Comparison of ENCODE assay signal across 27 mouse cellular contexts in genomic region chr17:86306161-86306560, GRCm38 (mm10).
DNase-seq lines count a peak whose midpoint lies in the region; ATAC-seq and TF ChIP-seq lines count a peak whose summit lies in the region.
"Had no signal": no experiment of that assay in that cellular context is flagged by ENCODE, and none has a peak within 500 bp of the region (broad histone marks: within the 10 kb centered on the region; RNA-seq: fewer than 3 reads in every experiment).

No protein-coding gene starts in this region.

- no peaks in the 10 kb centered on the region for H3K27me3 ChIP-seq in heart, embryonic 13.5 days (replicated peaks)
- no peaks in the 10 kb centered on the region for H3K27me3 ChIP-seq in heart, embryonic 12.5 days (replicated peaks)
- H3K27me3 ChIP-seq in embryonic facial prominence, embryonic 10.5 days (replicated peaks; ENCODE audit: low read depth, poor library complexity, severe bottlenecking), result no peaks in the 10 kb centered on the region
- no peaks in the 10 kb centered on the region for H3K27me3 ChIP-seq in embryonic facial prominence, embryonic 11.5 days (ENCODE audit: control insufficient read depth, insufficient read depth, low read length)
- H3K27me3 ChIP-seq in neural tube, embryonic 12.5 days (replicated peaks), result no peaks in the 10 kb centered on the region
- H3K27me3 ChIP-seq: embryonic facial prominence, embryonic 13.5 days; forebrain, embryonic 13.5 days; kidney, embryonic 15.5 days; limb, embryonic 15.5 days; liver, embryonic 15.5 days; lung, embryonic 15.5 days had no signal

- H3K4me2 ChIP-seq in heart, embryonic 13.5 days, result no peak overlapping the region
- H3K4me2 ChIP-seq in heart, embryonic 12.5 days, result no peak overlapping the region
- no peak overlapping the region for H3K4me2 ChIP-seq in embryonic facial prominence, embryonic 11.5 days (ENCODE audit: low read depth, low read length)
- H3K4me2 ChIP-seq in neural tube, embryonic 12.5 days (replicated peaks), result no peak overlapping the region
- H3K4me2 ChIP-seq: embryonic facial prominence, embryonic 13.5 days; forebrain, embryonic 13.5 days; kidney, embryonic 15.5 days; limb, embryonic 15.5 days; liver, embryonic 15.5 days; lung, embryonic 15.5 days had no signal

- H3K4me3 ChIP-seq in heart, embryonic 13.5 days, result no peak overlapping the region
- no peak overlapping the region for H3K4me3 ChIP-seq in heart, embryonic 12.5 days
- H3K4me3 ChIP-seq in embryonic facial prominence, embryonic 10.5 days, result no peak overlapping the region
- H3K4me3 ChIP-seq in embryonic facial prominence, embryonic 11.5 days (ENCODE audit: low read depth, low read length), result no peak overlapping the region
- no peak overlapping the region for H3K4me3 ChIP-seq in neural tube, embryonic 12.5 days
- no peak overlapping the region for H3K4me3 ChIP-seq in gastrocnemius, adult 2 months
- H3K4me3 ChIP-seq: embryonic facial prominence, embryonic 13.5 days; erythroblast, embryonic 14.5 days; forebrain, embryonic 13.5 days; kidney, embryonic 15.5 days; left cerebral cortex, adult 2 months; limb, embryonic 15.5 days; liver, embryonic 15.5 days; lung, embryonic 15.5 days had no signal

- peak overlapping the region; percentile 29; the same call in 1 of the 2 replicates for H3K9ac ChIP-seq in heart, embryonic 13.5 days
- no peak overlapping the region for H3K9ac ChIP-seq in heart, embryonic 12.5 days
- peak overlapping the region; percentile 13; the same call in 1 of the 2 replicates for H3K9ac ChIP-seq in embryonic facial prominence, embryonic 11.5 days (replicated peaks; ENCODE audit: low read length)
- no peak overlapping the region for H3K9ac ChIP-seq in neural tube, embryonic 12.5 days
- H3K9ac ChIP-seq: embryonic facial prominence, embryonic 13.5 days; forebrain, embryonic 13.5 days; kidney, embryonic 15.5 days; limb, embryonic 15.5 days; liver, embryonic 15.5 days; lung, embryonic 15.5 days had no signal

- H3K36me3 ChIP-seq in heart, embryonic 13.5 days, result no peaks in the 10 kb centered on the region
- no peaks in the 10 kb centered on the region for H3K36me3 ChIP-seq in heart, embryonic 12.5 days
- no peaks in the 10 kb centered on the region for H3K36me3 ChIP-seq in embryonic facial prominence, embryonic 10.5 days (replicated peaks)
- H3K36me3 ChIP-seq in embryonic facial prominence, embryonic 11.5 days (replicated peaks; ENCODE audit: control insufficient read depth, insufficient read depth, low read depth, low read length), result no peaks in the 10 kb centered on the region
- H3K36me3 ChIP-seq in neural tube, embryonic 12.5 days, result no peaks in the 10 kb centered on the region
- H3K36me3 ChIP-seq: embryonic facial prominence, embryonic 13.5 days; kidney, embryonic 15.5 days; limb, embryonic 15.5 days; liver, embryonic 15.5 days; lung, embryonic 15.5 days had no signal

- no peaks in the 10 kb centered on the region for H3K9me3 ChIP-seq in heart, embryonic 13.5 days
- H3K9me3 ChIP-seq in heart, embryonic 12.5 days (replicated peaks), result no peaks in the 10 kb centered on the region
- no peaks in the 10 kb centered on the region for H3K9me3 ChIP-seq in embryonic facial prominence, embryonic 10.5 days
- H3K9me3 ChIP-seq in embryonic facial prominence, embryonic 11.5 days (replicated peaks; ENCODE audit: control insufficient read depth, low read length), result no peaks in the 10 kb centered on the region
- no peaks in the 10 kb centered on the region for H3K9me3 ChIP-seq in neural tube, embryonic 12.5 days
- H3K9me3 ChIP-seq: embryonic facial prominence, embryonic 13.5 days; forebrain, embryonic 13.5 days; kidney, embryonic 15.5 days; limb, embryonic 15.5 days; liver, embryonic 15.5 days; lung, embryonic 15.5 days had no signal

- no peak overlapping the region for H3K27ac ChIP-seq in heart, embryonic 13.5 days (replicated peaks)
- H3K27ac ChIP-seq in heart, embryonic 12.5 days (ENCODE audit: poor library complexity, severe bottlenecking), result no peak overlapping the region
- H3K27ac ChIP-seq in embryonic facial prominence, embryonic 10.5 days (replicated peaks), result peak overlapping the region; percentile 51; the same call in 1 of the 2 replicates
- no peak overlapping the region for H3K27ac ChIP-seq in embryonic facial prominence, embryonic 11.5 days (replicated peaks; ENCODE audit: low read depth, low read length)
- 0 out of 2 replicates have a peak overlapping the region, but pooled peaks have one; percentile 20 for H3K27ac ChIP-seq in neural tube, embryonic 12.5 days
- H3K27ac ChIP-seq in gastrocnemius, adult 2 months, result no peak overlapping the region
- H3K27ac ChIP-seq: embryonic facial prominence, embryonic 13.5 days; forebrain, embryonic 13.5 days; kidney, embryonic 15.5 days; left cerebral cortex, adult 2 months; limb, embryonic 15.5 days; liver, embryonic 15.5 days; lung, embryonic 15.5 days had no signal

- DNase-seq in embryonic facial prominence, embryonic 10.5 days (ENCODE audit: low spot score), result no peak
- DNase-seq in embryonic facial prominence, embryonic 11.5 days (ENCODE audit: low spot score), result no peak
- no peak for DNase-seq in gastrocnemius, adult 2 months
- DNase-seq in testis, postnatal 10 days (ENCODE audit: low spot score), result no peak
- DNase-seq: adrenal gland, adult 2 months; cerebellum, adult 11 months; cerebellum, adult 9-11 months; gastrocnemius, postnatal 25 days; heart, postnatal 4 days; kidney, postnatal 4 days; left cerebral cortex, postnatal 4 days; lung, postnatal 36 days; right cerebral cortex, adult 18-20 months; right cerebral cortex, postnatal 4 days; thymus, postnatal 25 days had no signal

- no peak for ATAC-seq in heart, embryonic 13.5 days (ENCODE audit: extremely low read depth, insufficient number of reproducible peaks, low FRiP score, low TSS enrichment)
- no peak for ATAC-seq in heart, embryonic 12.5 days (ENCODE audit: insufficient number of reproducible peaks, low FRiP score)
- no peak for ATAC-seq in embryonic facial prominence, embryonic 11.5 days (replicated peaks; ENCODE audit: insufficient number of reproducible peaks, low FRiP score, low TSS enrichment, low read depth)
- no peak for ATAC-seq in neural tube, embryonic 12.5 days (ENCODE audit: low FRiP score, low read depth)
- ATAC-seq: forebrain, embryonic 13.5 days; intestine, postnatal 0 days had no signal

- 68% methylated on average over 7 of the region's 7 CpGs for WGBS in heart, embryonic 13.5 days
- 83% methylated on average over 7 of the region's 7 CpGs for WGBS in heart, embryonic 12.5 days
- 88% methylated on average over 7 of the region's 7 CpGs for WGBS in embryonic facial prominence, embryonic 10.5 days
- WGBS in embryonic facial prominence, embryonic 11.5 days, result 88% methylated on average over 7 of the region's 7 CpGs
- WGBS in neural tube, embryonic 12.5 days, result 87% methylated on average over 7 of the region's 7 CpGs

- H3K4me1 ChIP-seq in heart, embryonic 13.5 days, result peaks cover 72% of the 10 kb centered on the region
- H3K4me1 ChIP-seq in heart, embryonic 12.5 days (replicated peaks), result peaks cover 57% of the 10 kb centered on the region
- H3K4me1 ChIP-seq in embryonic facial prominence, embryonic 10.5 days, result peaks cover 46% of the 10 kb centered on the region
- no peaks in the 10 kb centered on the region for H3K4me1 ChIP-seq in embryonic facial prominence, embryonic 11.5 days (ENCODE audit: control insufficient read depth, insufficient read depth, low read length)
- H3K4me1 ChIP-seq in neural tube, embryonic 12.5 days, result peaks cover 19% of the 10 kb centered on the region; the same call in 1 of the 2 replicates

- intact Hi-C loops in gastrocnemius, adult 2 months (cut with DNase I), result no loop called here

- TF ChIP-seq CTCF in gastrocnemius, adult 2 months (IDR thresholded peaks at IDR 0.05), result no peak

Comparison
In these comparisons a context has a peak if more than half of its experiments do, and no peak if none do; other contexts are left out.
1. H3K27ac ChIP-seq: peak in embryonic facial prominence, embryonic 10.5 days (single experiment) and neural tube, embryonic 12.5 days (single experiment); none in heart, embryonic 13.5 days (single experiment), heart, embryonic 12.5 days (single experiment), embryonic facial prominence, embryonic 11.5 days (single experiment) and gastrocnemius, adult 2 months (single experiment).
2. H3K9ac ChIP-seq: peak in heart, embryonic 13.5 days (single experiment) and embryonic facial prominence, embryonic 11.5 days (single experiment); none in heart, embryonic 12.5 days (single experiment) and neural tube, embryonic 12.5 days (single experiment).